Mouse (Mus musculus) brain, adult 2 months (tissue): ENCODE data around the gene Tssk3.
"Not testable (repeated sequence)": the region's sequence is repeated elsewhere in the genome, so short reads cannot be mapped to it uniquely, and the experiment has no call there.

Experiments used
- DNase-seq: peaks from one replicate; pipeline ENCODE4 v3.0.0; 2011; ENCODE audit warnings: low read depth, low spot score

Tssk3 gene

DNA sequence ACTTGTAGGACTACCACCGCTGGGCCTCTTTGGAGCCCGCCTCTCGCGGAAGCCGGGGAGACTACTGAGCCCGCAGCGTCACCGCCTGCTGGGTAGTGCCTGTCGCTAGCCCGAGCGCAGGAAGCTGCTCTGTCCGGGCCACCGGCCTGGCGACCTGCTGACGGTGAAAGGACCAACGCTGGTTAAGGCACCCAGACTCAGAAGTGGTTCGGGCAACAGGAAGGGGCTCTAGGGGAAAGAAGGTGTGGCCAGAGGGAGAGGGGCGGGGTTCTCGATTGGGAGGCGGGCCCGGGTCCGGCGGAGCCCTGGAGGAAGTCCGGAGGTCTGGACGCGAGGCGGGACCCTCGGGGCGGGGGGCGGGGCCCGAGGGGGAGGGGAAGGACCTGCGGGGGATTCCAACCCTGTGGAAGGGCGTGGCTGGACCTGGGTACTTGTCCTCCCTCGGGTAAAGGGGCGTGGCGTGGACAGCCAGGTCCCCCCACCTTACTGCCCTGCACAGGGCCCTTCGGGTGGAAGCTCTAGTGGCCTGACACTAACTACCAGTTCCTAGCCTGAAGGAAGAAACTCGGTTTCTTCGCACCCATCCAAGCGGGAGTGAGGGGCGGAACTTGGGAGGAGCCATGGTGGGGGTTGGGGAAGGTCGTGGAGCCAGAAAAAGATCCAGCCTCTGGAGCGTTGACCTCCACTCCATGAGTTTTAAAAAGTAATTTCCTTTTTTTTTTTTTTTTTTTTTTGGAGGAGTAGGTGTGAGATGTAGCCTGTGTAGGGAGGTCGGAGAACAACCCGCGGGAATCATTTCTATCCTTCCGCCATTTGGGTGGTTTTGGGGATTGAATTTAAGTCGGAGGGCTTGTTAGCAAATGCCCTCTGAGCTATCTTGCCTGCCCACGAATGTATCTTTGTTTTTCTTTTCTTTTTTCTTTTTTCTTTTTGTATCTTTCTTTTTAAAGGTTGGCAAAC is 10.1 kb upstream of the Tssk3 start:
- peak; percentile 64 for DNase-seq

DNA sequence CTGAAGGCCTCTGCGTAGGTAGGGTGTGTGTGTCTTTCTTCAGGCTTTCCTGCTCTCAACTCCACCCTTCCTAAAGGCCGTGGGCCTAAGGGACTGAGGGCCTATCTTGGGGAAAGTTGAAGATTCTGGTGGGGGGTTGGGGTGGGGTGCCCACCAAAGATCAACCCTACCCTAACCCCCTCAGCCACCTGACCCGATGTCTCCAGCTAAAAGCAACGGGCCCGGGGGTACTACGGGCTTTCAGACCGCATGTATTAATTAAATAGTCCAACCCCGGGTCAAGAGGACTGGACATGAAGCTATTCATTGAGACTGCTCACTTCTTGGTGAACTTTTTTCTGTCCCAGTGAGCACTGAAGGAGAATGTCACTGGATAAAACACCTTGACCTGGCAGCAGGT is 9.2 kb upstream of the Tssk3 start:
- no peak for DNase-seq

DNA sequence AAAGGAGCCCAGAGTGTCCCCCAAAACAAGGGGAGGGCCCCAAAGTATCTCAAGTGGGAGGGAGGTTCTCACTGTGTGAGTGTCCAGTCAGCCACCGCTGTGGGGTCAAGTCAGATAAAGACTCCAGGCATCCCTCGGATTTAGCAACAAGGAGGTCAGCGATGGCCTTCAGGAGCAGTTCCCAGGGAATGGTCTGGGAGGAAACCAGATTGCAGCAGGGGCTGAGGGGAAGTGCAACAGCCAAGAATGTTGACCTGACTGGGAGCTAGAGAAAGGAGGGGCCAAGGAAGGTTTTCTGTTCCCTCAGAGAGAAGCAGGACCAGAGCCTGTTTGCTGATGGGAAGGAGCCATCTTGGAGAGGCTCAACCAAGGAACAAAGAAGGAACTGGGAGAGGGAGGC is 8.1 kb upstream of the Tssk3 start:
- DNase-seq = no peak

DNA sequence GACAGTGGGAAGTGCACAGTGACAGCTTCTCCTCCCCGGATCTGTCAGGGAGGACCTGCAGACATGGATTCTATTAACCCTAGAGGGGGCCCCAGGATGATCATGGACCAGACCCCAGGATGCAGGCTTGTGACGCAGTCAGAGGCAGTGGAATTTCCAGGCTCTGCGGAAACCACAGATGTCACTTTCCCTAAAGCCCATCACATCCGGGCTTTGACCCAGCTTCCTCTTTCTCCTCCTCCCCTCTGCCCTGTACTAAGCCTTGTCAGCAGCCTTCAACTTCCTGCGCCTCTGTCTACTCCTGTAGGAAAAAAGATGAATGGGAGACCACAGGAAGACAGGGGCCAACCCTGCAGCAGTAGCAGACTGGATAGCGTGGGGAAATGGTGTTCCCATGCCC is 5.8 kb upstream of the Tssk3 start:
- DNase-seq = no peak

DNA sequence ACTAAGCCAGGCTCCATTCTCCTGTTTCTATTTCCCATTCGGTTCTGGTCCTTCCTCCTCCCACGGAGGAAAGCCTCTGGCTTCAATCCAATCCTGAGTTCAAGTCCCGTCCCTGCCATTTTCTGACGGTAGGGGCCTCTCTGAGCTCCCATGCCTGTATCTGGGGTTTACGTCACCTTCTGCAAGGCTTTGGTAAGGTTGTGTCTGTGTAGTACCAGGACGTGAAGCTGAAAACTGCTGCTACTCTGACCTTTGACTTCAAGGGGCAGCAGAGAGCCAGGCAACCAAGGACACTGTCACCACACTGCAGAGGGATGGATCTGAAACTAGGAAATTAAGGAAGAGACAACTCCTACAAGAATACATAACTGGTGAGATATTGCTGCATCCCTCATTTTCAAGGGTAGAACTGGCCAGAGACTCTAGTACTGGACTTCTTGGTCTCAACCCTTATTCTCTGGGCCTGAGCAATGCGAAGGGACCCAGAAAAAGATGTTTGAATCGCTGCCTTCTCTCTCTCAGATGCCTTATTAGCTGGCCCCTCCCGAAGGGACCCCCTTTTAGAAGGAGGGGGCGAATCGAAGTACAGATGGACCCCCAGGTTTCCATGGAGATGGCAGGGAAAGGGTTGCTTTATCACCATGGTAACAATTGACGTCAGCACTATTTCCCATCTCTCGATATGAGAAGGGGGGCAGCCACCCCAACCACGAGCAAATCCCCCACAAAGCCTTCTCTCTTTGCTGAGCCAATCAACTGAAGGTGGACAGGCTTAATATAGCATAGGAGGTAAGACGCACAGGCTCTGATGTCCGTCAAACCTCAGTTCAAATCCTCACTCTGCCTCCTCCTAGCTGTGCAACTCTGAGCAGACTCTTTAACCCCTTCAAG is 5.1 kb upstream of the Tssk3 start:
- peak; percentile 81 for DNase-seq

DNA sequence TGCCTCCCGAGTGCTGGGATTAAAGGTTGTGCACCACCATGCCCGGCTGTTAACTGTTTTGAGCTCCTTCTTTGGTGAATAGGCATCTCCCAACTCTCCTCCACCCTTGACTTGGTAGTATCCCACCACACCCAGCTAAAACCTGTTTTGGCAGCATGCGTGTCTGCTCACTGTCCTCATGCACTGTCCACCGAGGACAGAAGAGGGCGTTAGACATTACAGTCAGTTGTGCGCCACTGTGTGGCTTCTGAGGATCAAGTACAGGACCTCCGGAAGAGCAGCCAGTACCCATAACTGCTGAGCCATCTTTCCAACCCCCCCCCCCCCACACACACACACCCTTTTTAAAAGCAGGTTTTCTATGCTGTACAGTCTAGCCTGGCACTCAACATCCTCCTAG is 3.9 kb upstream of the Tssk3 start:
- no peak for DNase-seq

DNA sequence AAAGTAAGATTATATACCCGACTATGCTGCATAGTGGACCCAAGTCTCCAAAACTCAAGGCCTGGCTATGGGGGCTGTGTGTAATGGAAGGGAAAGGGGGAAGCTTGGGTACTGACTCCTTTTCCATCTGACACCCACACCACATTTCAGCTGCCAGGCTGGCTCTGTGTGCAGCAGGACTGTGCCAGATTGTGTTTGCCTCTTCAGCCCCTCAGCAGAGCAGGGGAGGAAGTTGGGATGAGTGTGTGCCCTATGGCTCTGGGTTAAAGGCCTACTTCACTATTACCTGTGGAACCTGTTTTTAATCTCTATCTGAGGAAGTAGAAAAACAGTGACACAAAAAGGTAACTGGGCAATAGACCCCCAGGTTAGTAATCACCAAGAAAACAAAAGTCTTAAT is 9.7 kb downstream of the Tssk3 start:
- DNase-seq = peak; percentile 52

DNA sequence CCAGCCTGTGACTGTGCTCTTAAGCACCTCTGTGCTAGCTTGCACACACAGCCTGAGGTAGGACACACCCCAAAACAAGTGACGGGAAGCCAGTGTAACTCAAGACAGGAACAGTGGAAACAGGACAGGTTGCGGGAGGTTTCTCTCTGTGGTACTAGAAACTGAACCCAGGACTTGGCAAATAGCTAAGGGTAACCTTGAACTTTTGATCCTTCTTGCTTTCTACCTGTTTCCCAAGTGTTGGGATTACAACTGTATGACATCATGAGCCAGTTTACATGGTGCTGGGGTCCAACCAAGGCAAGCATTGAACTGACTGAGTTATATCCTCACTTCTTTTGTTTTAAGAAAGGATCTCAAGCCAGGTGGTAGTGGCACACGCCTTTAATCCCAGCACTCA is 11.0 kb downstream of the Tssk3 start:
- no peak for DNase-seq

DNA sequence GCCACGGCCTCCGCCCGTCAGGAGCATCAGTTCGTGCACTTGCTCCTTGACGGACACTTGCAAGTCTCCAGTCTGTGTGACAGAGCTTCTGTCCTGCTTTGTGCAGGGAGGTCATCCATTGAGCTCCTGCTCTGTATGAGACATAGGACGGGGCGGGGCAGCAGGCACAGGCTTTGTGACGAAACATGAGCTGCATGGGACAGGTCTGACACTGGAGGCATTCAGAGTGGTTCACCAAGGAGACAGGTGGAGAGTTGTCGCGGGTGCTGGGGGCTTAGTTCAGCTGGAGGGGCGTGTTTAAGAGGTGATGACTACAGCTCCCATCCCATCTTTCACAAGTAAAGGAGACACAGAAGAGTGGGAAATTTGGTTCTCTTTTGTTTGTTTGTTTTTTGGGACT is 14.8 kb downstream of the Tssk3 start:
- no peak for DNase-seq

DNA sequence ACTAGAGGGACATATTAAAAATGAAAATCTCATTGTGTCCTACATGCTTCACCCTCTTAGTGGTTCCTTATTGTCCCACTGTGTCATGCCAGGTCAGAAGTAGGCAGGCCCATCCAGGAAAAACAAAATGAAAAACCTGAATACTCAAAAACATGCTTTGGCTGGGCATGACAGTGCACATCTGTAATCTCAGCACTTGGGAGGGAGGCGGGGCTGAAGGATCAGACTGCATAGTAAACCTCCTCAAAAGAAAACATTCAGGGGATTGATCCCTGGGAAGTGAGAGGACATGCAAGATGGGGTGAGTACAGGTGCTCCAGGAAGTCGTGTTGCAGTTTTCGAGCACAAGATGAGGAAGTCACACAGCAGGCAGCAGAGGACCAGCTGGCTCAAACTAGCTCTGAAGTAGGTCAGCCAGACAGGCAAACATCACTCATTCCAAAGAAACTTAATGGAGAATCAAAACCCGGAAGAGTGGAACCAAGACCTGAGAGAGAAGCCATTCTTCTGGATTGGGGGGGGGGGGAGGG is 26.5 kb downstream of the Tssk3 start:
- no peak for DNase-seq

DNA sequence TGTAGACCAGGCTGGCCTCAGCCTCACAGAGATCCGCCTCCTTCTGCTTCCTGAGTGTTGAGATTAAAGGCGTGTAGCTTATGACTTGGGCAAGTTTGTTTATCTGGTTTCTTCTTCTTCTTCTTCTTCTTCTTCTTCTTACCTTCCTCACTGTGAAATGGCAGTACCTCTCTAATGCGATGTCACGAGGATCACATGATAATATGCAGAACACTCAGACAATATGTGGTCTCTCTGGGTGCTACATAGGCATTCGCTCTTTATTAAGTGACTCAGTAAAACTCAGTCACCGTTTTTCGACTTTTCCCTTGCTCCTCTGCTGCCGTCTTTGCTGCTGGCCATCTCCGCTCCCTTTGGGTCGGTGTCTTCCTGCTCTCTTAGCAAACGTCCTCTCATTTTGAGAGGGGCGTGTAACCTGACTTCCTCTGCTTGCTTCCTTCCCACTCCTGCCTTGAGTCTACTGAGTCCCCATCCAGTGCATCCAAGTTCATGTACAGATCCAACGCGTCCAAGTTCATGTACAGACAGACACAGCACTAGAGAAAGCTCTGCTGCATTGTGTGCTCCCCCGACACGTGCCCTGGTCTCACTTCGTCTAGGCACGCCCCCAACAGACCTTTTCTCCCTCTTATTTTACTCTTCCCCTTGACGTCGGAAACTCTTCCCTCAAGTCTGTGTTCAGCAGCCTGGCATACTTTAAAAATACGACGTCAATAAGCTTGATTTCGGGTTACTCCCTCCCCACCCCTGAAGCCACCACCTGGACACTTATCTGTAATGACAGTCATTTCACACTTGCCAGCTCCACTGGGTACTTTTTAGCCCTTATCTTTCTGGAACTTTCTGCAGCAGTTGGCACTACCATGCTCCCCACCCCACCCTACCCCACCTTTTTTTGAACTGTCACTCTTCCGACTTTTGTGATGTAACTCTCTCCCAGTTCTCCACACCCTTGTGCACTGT is 27.4 kb downstream of the Tssk3 start:
- no peak for DNase-seq

DNA sequence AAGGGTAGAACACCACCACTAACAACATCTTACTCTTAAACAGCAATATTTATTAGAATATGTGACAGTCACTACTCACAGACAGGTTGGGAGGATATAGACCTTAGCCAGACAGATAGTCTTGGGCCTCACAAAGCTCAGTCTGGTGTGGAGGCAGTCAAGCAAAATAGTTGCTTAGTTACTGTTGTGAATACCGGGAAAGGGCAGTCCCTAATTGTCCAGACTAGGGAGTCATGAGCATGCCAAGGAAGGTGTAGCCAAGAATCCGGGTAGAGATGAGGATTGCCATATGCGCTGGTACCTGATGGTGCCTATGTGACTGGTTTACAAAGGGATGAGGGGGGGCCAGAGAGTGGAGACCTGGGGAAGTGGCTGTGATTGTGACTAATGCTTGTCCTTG is 28.7 kb downstream of the Tssk3 start:
- peak; percentile 39 for DNase-seq

DNA sequence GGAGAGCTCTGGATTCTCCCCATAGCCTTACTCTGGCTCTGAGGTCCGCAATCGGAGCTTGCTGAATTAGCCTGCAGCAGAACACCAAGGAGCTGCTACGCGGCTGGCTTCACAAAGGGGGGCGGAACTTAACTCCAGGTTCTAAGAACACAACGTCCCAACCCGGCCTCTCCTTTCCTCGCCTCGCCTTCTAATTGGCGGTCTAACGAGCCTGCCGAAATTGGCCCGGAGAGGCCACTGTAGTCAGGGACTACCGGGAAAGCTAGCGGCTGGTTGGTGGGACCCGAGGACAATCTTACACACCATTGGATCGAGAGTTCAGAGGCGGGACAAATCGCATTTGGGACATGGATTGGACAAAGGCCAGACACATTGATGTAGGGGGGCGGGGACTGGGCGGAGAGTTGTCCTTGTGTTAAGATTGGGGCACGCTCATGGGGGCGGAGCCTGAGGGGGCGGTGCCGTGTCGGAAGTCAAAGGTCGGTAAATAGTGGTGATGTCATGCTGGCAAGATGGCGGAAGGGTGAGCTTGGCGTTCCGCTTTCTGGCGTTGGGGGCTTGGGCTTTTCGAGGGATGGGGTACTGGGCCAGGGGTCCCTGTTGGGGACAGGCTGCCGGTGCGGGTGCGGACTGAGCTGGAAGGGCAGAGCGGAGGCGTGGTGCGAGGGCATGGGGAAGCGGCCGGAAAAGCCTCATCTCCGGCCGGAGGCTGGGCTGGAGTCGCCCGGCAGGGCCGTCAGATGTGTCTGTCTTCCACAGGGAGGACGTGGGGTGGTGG is 29.4 kb downstream of the Tssk3 start, which contains the start of gene Bsdc1:
Gene Bsdc1 (plus strand): TSS at position 399 of the 778 bp plus-strand sequence.
- peak; percentile 100 for DNase-seq

DNA sequence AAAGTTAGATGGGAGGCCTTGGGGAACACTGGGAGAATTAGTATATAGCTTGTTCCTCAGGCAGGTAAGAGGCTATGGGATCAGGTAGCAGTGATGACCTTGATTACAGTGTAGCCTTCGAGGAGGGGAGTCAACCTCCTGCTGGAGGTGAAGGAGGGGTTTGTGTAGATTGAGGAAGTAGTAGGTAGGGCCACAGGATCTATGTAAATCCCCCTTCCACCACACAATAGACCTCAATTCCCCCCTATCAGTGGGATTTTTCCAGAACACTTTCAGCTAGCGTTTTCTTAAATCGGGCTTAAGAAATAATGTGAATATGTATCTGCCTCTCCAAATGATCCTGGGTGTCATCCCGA is 30.0 kb downstream of the Tssk3 start:
- no peak for DNase-seq

DNA sequence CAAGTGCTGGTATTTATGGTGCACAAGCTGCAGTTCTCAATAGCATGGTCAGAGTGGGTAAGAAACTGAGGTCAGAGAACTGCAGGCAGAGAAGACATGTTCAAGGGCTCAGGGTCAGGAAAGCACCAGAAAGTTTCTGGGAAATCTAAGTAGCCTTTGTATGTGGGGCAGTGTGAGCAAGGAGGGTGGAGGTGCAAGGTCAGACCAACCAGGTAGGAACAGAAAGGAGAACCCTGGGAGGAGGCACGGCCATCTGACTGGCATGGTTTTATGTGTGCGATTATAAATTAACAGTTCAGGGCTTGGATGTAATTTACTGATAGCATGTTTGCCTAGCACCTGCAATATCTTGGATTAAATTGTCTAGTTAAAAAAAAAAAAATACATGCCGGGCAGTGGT is 31.1 kb downstream of the Tssk3 start:
- DNase-seq = no peak

DNA sequence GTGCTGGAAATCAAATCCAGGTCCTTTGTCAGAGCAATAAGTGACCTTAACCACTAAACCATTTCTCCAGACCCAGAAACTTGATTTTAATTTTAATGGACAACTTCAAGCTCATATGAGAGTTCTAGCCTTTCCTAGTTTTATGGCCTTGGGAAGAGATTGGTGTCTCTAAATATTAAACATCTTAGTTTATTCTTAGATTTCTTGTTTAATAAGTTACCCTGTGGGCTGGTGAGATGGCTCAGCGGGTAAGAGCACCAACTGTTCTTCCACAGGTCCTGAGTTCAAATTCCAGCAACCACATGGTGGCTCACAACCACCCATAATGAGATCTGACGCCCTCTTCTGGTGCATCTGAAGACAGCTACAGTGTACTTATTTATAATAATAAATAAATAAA is 33.5 kb downstream of the Tssk3 start:
- DNase-seq = not testable (repeated sequence)

DNA sequence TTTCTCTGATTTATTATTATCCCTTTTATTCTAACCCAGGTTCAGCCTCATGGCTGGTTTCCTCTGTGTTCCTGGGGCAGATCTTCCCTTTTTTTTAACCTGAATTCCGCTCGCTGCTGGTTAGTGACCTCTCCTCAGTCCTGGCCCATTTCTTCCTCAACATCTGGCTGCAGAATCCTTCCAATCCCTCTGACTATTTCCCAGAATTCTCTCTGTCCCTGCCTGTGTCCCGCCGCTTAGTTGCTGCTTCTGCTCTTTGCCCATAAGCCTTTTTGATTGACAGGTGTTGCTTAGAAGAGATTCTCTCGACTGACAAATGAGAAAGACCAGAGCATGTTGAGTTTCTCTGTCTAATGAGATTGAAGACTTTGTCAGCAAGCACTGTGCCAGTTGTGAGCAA is 34.7 kb downstream of the Tssk3 start:
- DNase-seq = no peak

DNA sequence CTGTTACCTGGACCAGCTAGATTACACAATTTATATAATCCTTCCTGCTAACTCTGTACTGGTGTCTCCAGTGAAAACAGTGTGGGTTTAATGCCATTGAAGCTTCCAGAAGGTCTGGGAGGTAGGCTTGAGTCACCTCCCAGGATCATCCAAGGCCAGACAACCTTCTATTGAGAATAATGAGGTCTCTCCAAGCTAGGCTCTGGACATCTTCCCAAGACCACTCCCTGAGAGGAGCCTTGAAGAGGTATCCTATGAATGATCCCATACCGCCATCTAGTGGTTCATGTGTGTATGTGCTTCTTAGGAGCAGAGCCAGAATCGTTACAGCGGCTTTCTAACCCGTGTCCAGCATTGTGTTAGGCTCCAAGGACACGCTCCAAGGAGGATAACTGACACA is 35.6 kb downstream of the Tssk3 start:
- peak; percentile 92 for DNase-seq

DNA sequence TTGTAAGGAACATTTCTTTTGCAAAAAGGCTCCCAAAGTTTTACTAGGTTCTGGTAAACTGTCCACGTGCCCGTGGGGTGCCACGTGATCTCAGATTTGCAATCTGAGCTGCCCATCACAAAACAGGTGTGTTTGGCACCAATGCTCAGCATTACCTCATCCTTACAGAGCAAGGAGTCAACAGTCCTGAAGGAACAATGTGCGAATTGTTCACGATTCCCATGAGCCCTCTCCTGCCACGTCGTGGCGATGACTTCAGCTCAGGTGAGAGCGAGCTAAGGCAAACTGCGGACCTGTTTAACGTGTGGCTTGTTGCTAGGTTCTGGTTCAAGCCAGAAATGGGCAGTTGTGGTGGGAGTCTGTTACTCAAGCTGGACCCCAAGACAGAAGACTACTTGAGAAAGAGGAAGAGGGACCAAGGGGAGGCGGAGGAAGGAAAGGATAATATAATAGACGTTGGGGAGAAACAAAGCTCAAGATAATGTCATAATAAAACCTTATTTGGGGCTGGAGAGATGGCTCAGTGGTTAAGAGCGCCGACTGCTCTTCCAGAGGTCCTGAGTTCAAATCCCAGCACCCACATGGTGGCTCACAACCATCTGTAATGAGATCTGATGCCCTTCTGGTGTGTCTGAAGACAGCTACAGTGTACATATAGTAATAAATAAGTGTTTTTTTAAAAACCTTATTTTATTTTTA is 39.2 kb downstream of the Tssk3 start:
- DNase-seq = no peak

DNA sequence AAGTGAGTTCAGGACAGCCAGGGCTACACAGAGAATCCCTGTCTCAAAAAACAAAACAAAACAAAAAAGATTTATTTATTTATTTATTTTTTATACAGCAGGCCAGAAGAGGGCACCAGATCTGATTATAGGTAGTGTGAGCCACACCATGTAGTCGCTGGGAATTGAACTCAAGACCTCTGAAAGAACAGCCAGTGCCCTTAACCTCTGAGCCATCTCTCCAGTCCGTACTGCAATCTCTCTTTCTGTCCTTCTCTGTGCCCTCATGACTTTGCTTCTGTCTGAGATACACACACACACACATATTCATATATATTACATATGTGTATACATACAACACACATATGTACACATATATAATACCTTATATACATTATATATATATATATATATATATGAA is 40.0 kb downstream of the Tssk3 start:
- peak; percentile 7 for DNase-seq
